Mouse (Mus musculus): ENCODE measurements around the gene Ctdnep1. TPM values are rescaled to one million over a fixed set of nuclear protein-coding genes. Genes with fewer than 3 reads are reported as not detected.

The Ctdnep1 gene
- total RNA-seq, 2 experiments from 2014 or later = 217 to 261 TPM

DNA sequence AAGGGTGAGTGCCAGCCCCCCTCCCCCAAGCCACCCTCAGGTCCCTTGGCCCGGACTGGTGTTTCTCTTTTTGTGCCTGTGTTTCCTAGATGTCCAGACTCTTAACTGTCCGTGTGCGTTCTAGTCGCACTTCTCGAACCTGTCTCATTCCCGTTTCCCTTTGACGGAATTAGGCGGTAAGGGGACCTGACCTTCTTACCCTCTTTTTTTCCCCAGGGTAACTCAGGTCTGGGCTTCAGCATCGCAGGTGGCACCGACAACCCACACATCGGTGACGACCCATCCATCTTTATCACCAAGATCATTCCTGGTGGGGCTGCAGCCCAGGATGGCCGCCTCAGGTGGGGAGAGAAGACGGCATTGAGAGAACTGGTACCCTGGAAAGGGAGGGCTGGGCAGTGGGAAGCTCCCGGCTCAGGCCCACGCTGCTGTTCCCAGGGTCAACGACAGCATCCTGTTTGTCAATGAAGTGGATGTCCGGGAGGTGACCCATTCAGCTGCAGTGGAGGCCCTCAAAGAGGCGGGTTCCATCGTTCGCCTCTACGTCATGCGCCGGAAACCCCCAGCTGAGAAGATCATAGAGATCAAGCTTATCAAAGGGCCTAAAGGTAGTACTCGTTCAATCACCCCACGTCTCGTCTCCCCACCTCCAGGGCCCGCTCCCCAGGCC is 49.8 kb downstream of the Ctdnep1 start:
- no peak for TF ChIP-seq CTCF (IDR thresholded peaks at IDR 0.05)
- no peak for DNase-seq
- intact Hi-C loops (cut with DNase I) = no loop called here
- Histone ChIP-seq H3K4me3 (no peak overlapping the region), H3K27ac (no peak overlapping the region)

DNA sequence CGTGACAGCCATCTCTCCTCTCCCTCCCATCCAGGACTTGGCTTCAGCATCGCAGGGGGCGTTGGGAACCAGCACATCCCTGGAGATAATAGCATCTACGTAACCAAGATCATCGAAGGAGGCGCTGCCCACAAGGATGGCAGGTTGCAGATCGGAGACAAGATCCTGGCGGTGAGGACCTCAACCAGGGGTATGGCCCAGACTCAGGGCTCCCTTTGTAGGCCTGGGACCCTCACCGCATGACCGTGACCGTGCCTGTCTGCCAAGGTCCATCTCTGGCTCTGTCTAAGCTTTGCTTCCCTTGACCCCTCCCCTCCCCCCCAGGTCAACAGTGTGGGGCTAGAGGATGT is 50.3 kb downstream of the Ctdnep1 start:
- H3K27ac ChIP-seq = no peak overlapping the region
- H3K4me3 ChIP-seq = no peak overlapping the region
- intact Hi-C loops (cut with DNase I) = no loop called here
- TF ChIP-seq CTCF (IDR thresholded peaks at IDR 0.05) = no peak
- DNase-seq = no peak

DNA sequence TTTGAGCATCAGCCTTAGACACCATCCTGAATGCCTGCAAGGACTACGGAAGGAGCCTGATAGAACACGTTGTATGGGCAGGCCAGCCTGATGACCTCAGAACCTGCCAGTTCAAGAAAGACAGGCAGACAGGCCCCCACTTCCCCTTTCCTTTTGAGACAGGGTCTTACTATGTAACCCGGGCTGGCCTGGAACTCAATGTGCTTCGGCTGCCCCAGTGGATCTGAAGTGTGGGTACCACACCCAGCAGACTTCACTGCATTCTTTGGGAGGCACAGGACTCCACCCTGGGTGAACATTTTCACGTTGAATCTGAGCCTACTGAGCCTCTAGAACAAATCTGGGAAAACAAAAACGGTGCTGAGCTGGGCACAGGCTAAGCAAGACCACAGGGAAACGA is 57.2 kb downstream of the Ctdnep1 start:
- Histone ChIP-seq H3K4me3 (no peak overlapping the region), H3K27ac (peak overlapping the region; percentile 48; the same call in 1 of the 2 replicates)
- intact Hi-C loops (cut with DNase I) = no loop called here
- no peak for DNase-seq
- TF ChIP-seq CTCF (IDR thresholded peaks at IDR 0.05) = no peak

DNA sequence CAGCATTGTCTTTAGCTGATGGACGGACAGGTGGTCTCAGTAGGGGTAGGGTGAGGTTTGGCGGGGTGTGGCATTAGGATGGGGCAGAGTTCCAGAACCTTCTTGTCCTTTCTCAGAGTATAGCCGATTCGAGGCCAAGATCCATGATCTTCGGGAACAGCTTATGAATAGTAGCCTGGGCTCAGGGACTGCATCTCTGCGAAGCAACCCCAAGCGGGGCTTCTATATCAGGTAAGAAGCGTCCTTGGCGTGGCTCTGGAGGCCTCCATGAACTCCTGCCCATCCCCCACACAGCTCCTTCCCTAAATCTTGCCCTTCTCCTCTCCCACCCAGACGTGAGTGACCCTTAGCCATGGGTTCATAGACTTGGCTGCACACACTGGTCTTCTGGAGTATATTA is 58.7 kb downstream of the Ctdnep1 start:
- H3K4me3 ChIP-seq = no peak overlapping the region
- TF ChIP-seq CTCF (IDR thresholded peaks at IDR 0.05) = no peak
- DNase-seq = no peak
- intact Hi-C loops (cut with DNase I) = no loop called here
- H3K27ac ChIP-seq = no peak overlapping the region

DNA sequence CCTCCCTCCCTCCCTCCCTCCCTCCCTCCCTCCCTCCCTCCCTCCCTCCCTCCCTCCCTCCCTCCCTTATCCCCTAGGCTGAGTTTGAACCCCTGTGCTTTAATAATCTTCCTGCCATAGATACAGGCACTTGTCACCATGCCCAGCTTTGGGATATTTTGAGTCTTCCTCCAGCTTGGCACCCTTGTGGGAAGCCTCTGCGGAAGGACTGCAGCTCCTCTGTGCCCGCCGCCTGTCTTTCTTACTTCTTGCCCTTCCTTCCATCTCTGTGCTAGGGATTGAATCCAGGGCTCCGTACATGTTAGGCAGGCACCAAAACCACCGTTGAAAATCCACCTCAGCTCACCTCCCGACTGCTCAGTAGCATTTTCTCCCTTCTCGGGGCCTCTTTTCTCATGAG is 59.2 kb downstream of the Ctdnep1 start:
- intact Hi-C loops (cut with DNase I) = no loop called here
- TF ChIP-seq CTCF (IDR thresholded peaks at IDR 0.05) = no peak
- no peak for DNase-seq
- Histone ChIP-seq H3K4me3 (no peak overlapping the region), H3K27ac (no peak overlapping the region)

Small RNA genes within 50 kb of the gene (microRNA-seq; reads per million reads assigned to microRNA genes)
- gene Gm44349 = not detected
- 661 reads per million, percentile 71 among the genes with 10 or more reads in this experiment for gene Mir324

Other genes with a start within 250 kb of the Ctdnep1 start
- 10 to 100 TPM; 26.9 to 35.4 TPM for gene Polr2a, start 222.5 kb upstream of the Ctdnep1 start, total RNA-seq (2021)
- not detected for gene Slc35g3, start 219.2 kb upstream of the Ctdnep1 start, total RNA-seq (2021)
- gene Zbtb4, start 215.2 kb upstream of the Ctdnep1 start, total RNA-seq (2021) = 10 to 100 TPM; 29.3 to 35.9 TPM
- gene Chrnb1, start 185.2 kb upstream of the Ctdnep1 start, total RNA-seq (2021) = 10 to 100 TPM; 23.2 to 26.3 TPM
- 1 to 10 TPM; 3.9 to 4.7 TPM for gene Fgf11, start 179.3 kb upstream of the Ctdnep1 start, total RNA-seq (2021)
- gene Tmem102, start 175.5 kb upstream of the Ctdnep1 start, total RNA-seq (2021) = under 1 TPM; 0.20 to 0.41 TPM
- not detected for gene Gm39566, start 165.9 kb upstream of the Ctdnep1 start, total RNA-seq (2021)
- not detected for gene Spem2, start 162.7 kb upstream of the Ctdnep1 start, total RNA-seq (2021)
- not detected for gene Spem1, start 159.0 kb upstream of the Ctdnep1 start, total RNA-seq (2021)
- gene Nlgn2, start 143.4 kb upstream of the Ctdnep1 start, total RNA-seq (2021) = 1 to 10 TPM; 2.3 to 2.7 TPM
- gene Tmem256, start 142.6 kb upstream of the Ctdnep1 start, total RNA-seq (2021) = 100 to 1,000 TPM; 144 to 165 TPM
- 10 to 100 TPM in 1 of 2 experiments, 1 to 10 TPM in 1; 9.6 to 13.0 TPM for gene Plscr3, start 134.8 kb upstream of the Ctdnep1 start, total RNA-seq (2021)
- gene Tnk1, start 122.4 kb upstream of the Ctdnep1 start, total RNA-seq (2021) = under 1 TPM in 1 of 2 experiments, not detected in 1; 0.11 TPM
- not detected for gene Tmem95, start 103.1 kb upstream of the Ctdnep1 start, total RNA-seq (2021)
- 1 to 10 TPM; 1.3 to 1.7 TPM for gene Kctd11, start 99.8 kb upstream of the Ctdnep1 start, total RNA-seq (2021)
- gene Acap1, start 85.6 kb upstream of the Ctdnep1 start, total RNA-seq (2021) = under 1 TPM in 1 of 2 experiments, not detected in 1; 0.08 TPM
- under 1 TPM in 1 of 2 experiments, not detected in 1; 0.33 TPM for gene 2810408A11Rik, start 80.2 kb upstream of the Ctdnep1 start, total RNA-seq (2021)
- gene Neurl4, start 80.1 kb upstream of the Ctdnep1 start, total RNA-seq (2021) = 10 to 100 TPM; 25.2 to 33.5 TPM
- gene Gps2, start 67.3 kb upstream of the Ctdnep1 start, total RNA-seq (2021) = 10 to 100 TPM; 47.1 to 49.6 TPM
- gene Eif5a, start 59.2 kb upstream of the Ctdnep1 start, total RNA-seq (2021) = 100 to 1,000 TPM; 413 to 433 TPM
- 10 to 100 TPM in 1 of 2 experiments, 1 to 10 TPM in 1; 8.0 to 16.5 TPM for gene Ybx2, start 45.4 kb upstream of the Ctdnep1 start, total RNA-seq (2021)
- 100 to 1,000 TPM; 494 to 503 TPM for gene Slc2a4, start 33.0 kb upstream of the Ctdnep1 start, total RNA-seq (2021)
- gene Cldn7, start 16.4 kb upstream of the Ctdnep1 start, total RNA-seq (2021) = not detected
- gene Elp5, start 1.4 kb downstream of the Ctdnep1 start, total RNA-seq (2021) = 10 to 100 TPM; 33.0 to 45.2 TPM
- gene Gabarap, start 10.0 kb downstream of the Ctdnep1 start, total RNA-seq (2021) = 100 to 1,000 TPM; 194 to 232 TPM
- gene Phf23, start 14.6 kb downstream of the Ctdnep1 start, total RNA-seq (2021) = 10 to 100 TPM; 19.2 to 21.8 TPM
- 1 to 10 TPM; 3.6 to 5.0 TPM for gene Dvl2, start 19.4 kb downstream of the Ctdnep1 start, total RNA-seq (2021)
- gene Acadvl, start 34.3 kb downstream of the Ctdnep1 start, total RNA-seq (2021) = 100 to 1,000 TPM; 266 to 502 TPM
- gene Dlg4, start 35.8 kb downstream of the Ctdnep1 start, total RNA-seq (2021) = 1 to 10 TPM; 3.2 to 5.2 TPM
- gene Asgr1, start 72.9 kb downstream of the Ctdnep1 start, total RNA-seq (2021) = not detected
- under 1 TPM; 0.22 to 0.31 TPM for gene Asgr2, start 111.5 kb downstream of the Ctdnep1 start, total RNA-seq (2021)
- gene Mgl2, start 149.2 kb downstream of the Ctdnep1 start, total RNA-seq (2021) = 1 to 10 TPM in 1 of 2 experiments, under 1 TPM in 1; 0.94 to 3.3 TPM
- 1 to 10 TPM; 2.1 to 2.7 TPM for gene Clec10a, start 175.0 kb downstream of the Ctdnep1 start, total RNA-seq (2021)
- gene Slc16a11, start 231.6 kb downstream of the Ctdnep1 start, total RNA-seq (2021) = not detected
- under 1 TPM; 0.28 to 0.67 TPM for gene Slc16a13, start 239.9 kb downstream of the Ctdnep1 start, total RNA-seq (2021)
- 1 to 10 TPM; 1.4 to 2.6 TPM for gene Bcl6b, start 248.6 kb downstream of the Ctdnep1 start, total RNA-seq (2021)